Mouse (Mus musculus): ENCODE data around the gene Efcab1.

- TF ChIP-seq EP300 (IDR thresholded peaks at IDR 0.05; ENCODE audit: insufficient read depth, low read depth, low read length) (no peak), CTCF (IDR thresholded peaks at IDR 0.05) (no peak), POLR2A (IDR thresholded peaks at IDR 0.05; ENCODE audit: insufficient read depth, low read depth, low read length) (no peak)
Measured at GRCm38 (mm10) chr16:14991001-14991400, 84.6 kb downstream of the Efcab1 start.

Data from heart, adult 2 months (tissue).